Mouse (Mus musculus): Measurements from ENCODE around the gene Lrfn2.

- no peak for TF ChIP-seq CTCF (conservative IDR thresholded peaks at IDR 0.05; ENCODE audit: low read length)
- TF ChIP-seq NANOG (IDR thresholded peaks at IDR 0.05; ENCODE audit: borderline replicate concordance, low read length): no peak
Measured at GRCm38 (mm10) chr17:49113336-49113735, 181.2 kb downstream of the Lrfn2 start.

Measured in E14TG2a.4 (cell line).